Mouse (Mus musculus): ENCODE data around the gene Lsm14b.
A peak's percentile ranks its signal among the peaks of the same experiment; 100 is the strongest.

Lsm14b gene

DNA sequence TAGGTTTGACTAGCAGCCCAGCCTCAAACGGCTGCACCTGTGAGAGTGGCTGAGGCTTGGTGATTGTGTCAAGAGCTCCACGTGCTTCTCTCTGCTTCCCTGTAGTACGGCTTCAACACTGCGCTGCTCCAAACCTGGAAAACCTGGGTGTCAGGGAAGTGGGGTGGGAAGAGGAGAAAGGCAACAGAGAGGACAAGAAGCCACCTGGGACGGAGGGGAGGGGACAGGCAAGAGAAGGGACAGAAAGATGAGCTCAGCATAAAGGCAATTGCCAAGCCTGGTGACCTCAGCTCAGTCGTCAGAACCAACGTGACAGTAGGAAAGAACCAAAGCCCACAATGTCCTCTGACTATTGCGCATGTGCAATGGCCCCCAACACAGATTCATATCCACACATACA, 3.9 kb upstream of the Lsm14b start:
- Histone ChIP-seq H3K4me1 (replicated peaks; ENCODE audit: low read depth, low read length) (peaks cover 42% of the 10 kb centered on the region), H3K27me3 (ENCODE audit: insufficient read depth, low read length) (peaks cover 61% of the 10 kb centered on the region), H3K36me3 (ENCODE audit: insufficient read depth, low read length) (no peaks in the 10 kb centered on the region), H3K9me3 (ENCODE audit: low read length) (no peaks in the 10 kb centered on the region), H3K4me3 (replicated peaks; ENCODE audit: low read length) (no peak overlapping the region)
- no peak for TF ChIP-seq CTCF (conservative IDR thresholded peaks at IDR 0.05; ENCODE audit: low read length)
- no peak for TF ChIP-seq NANOG (IDR thresholded peaks at IDR 0.05; ENCODE audit: borderline replicate concordance, low read length)
- TF ChIP-seq POU5F1 (IDR thresholded peaks at IDR 0.05; ENCODE audit: borderline replicate concordance, low read length): no peak

DNA sequence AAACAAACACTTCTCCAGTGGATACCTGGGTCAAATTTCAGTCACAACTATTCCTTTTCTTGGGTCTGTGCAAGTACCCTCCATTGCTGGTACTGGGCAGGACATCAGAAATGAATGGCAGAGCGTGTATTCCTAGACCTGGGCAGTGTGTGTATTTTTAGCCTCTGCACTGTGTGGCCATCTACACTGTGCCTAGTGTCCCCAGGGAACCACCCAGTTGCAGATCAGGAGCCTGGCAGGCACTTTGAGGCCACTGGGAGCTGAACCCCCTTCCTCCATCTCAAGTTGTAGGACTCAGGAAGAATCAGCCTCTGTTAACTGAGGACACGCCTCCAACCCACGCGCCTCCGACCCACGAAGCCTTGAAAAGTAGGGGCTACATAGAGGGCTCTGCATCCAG, 2.0 kb upstream of the Lsm14b start:
- peaks cover 61% of the 10 kb centered on the region for H3K27me3 ChIP-seq (ENCODE audit: insufficient read depth, low read length)
- no peaks in the 10 kb centered on the region for H3K9me3 ChIP-seq (ENCODE audit: low read length)
- H3K4me1 ChIP-seq (replicated peaks; ENCODE audit: low read depth, low read length): peaks cover 49% of the 10 kb centered on the region
- H3K36me3 ChIP-seq (ENCODE audit: insufficient read depth, low read length): peaks cover 18% of the 10 kb centered on the region
- TF ChIP-seq CTCF (conservative IDR thresholded peaks at IDR 0.05; ENCODE audit: low read length) (no peak), NANOG (IDR thresholded peaks at IDR 0.05; ENCODE audit: borderline replicate concordance, low read length) (no peak), POU5F1 (IDR thresholded peaks at IDR 0.05; ENCODE audit: borderline replicate concordance, low read length) (no peak)
- no peak overlapping the region for H3K4me3 ChIP-seq (replicated peaks; ENCODE audit: low read length)

DNA sequence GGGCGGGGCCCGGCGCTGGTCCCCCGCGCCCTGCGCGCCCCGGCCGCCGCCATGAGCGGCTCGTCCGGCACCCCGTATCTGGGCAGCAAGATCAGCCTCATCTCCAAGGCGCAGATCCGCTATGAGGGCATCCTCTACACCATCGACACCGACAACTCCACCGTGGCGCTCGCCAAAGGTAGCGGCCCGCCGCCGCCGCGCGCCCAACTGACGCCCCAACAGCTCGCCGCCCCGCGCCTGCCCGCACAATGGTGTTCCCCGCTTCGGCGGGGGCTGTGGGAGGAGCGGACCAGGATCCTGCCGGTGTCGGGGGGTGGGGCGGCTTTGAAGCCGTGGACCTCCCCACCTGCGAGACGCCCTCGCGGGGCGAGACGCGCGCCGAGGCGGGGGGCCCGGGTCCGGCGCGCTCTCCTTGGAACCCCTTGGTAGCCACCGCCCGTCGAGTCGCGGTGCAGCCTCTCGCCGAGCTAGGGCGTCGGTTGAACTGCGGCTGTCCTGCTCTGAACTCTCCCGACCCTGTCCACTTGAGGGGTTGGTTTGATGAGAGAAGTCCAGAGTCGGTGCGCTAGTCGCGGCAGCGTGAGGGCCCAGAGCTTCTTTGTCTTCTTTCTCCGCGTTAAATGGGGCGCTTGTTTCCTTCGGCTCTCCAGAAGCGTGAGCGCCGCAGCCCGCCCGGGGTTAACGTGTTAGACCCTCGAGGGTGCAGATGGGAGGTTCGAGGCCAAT, 511 bp downstream of the Lsm14b start:
- TF ChIP-seq CTCF (conservative IDR thresholded peaks at IDR 0.05; ENCODE audit: low read length) (no peak), NANOG (IDR thresholded peaks at IDR 0.05; ENCODE audit: borderline replicate concordance, low read length) (no peak), POU5F1 (IDR thresholded peaks at IDR 0.05; ENCODE audit: borderline replicate concordance, low read length) (no peak)
- H3K36me3 ChIP-seq (ENCODE audit: insufficient read depth, low read length): peaks cover 43% of the 10 kb centered on the region
- H3K9me3 ChIP-seq (ENCODE audit: low read length): no peaks in the 10 kb centered on the region
- peak overlapping the region; percentile 97 for H3K4me3 ChIP-seq (replicated peaks; ENCODE audit: low read length)
- H3K4me1 ChIP-seq (replicated peaks; ENCODE audit: low read depth, low read length): peaks cover 48% of the 10 kb centered on the region
- H3K27me3 ChIP-seq (ENCODE audit: insufficient read depth, low read length): peaks cover 36% of the 10 kb centered on the region

DNA sequence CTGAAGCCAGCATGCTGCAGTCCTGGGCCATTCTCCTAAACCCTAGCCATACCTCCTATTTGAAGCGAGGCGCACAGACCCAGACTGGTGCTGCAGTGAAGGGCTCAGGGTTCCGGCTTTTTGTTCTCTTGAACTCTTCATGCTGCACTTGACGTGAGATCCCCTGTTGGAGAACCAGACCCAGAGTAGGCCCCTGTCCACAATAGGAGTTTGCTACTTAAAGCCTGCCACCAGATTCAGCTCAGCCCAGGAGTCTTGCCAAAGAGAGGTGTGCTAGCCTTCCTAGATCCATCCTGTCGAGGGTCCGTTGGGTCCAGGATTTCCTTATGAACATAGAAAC, 1.0 kb downstream of the Lsm14b start:
- TF ChIP-seq POU5F1 (IDR thresholded peaks at IDR 0.05; ENCODE audit: borderline replicate concordance, low read length): no peak
- no peak for TF ChIP-seq NANOG (IDR thresholded peaks at IDR 0.05; ENCODE audit: borderline replicate concordance, low read length)
- no peak for TF ChIP-seq CTCF (conservative IDR thresholded peaks at IDR 0.05; ENCODE audit: low read length)
- H3K27me3 ChIP-seq (ENCODE audit: insufficient read depth, low read length): peaks cover 30% of the 10 kb centered on the region

DNA sequence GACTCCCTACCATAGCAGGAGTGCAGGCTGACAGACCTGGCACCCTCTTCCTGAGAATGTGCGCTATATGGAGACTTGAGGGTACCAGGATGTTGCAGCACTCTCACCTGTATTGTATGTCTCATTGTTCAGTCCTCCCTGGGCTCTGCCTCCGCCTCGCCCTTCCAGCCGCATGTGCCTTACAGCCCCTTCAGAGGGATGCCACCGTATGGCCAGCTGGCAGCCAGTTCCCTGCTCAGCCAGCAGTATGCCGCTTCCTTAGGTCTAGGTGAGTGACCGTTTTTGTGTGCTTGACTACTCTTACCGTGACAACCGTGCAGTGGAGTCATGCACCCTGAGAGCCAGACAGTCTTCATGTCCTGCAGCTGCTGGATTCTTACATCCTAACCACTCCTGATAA, 3.0 kb downstream of the Lsm14b start:
- Histone ChIP-seq H3K4me1 (replicated peaks; ENCODE audit: low read depth, low read length) (peaks cover 61% of the 10 kb centered on the region), H3K27me3 (ENCODE audit: insufficient read depth, low read length) (peaks cover 11% of the 10 kb centered on the region), H3K9me3 (ENCODE audit: low read length) (no peaks in the 10 kb centered on the region), H3K36me3 (ENCODE audit: insufficient read depth, low read length) (peaks cover 68% of the 10 kb centered on the region), H3K4me3 (replicated peaks; ENCODE audit: low read length) (no peak overlapping the region)
- TF ChIP-seq NANOG (IDR thresholded peaks at IDR 0.05; ENCODE audit: borderline replicate concordance, low read length) (no peak), CTCF (conservative IDR thresholded peaks at IDR 0.05; ENCODE audit: low read length) (no peak), POU5F1 (IDR thresholded peaks at IDR 0.05; ENCODE audit: borderline replicate concordance, low read length) (no peak)

More for the DNA sequence above, 1.0 kb downstream of the Lsm14b start:
- peaks cover 48% of the 10 kb centered on the region for H3K36me3 ChIP-seq (ENCODE audit: insufficient read depth, low read length)
- peak overlapping the region; percentile 97 for H3K4me3 ChIP-seq (replicated peaks; ENCODE audit: low read length)
- H3K9me3 ChIP-seq (ENCODE audit: low read length): no peaks in the 10 kb centered on the region
- peaks cover 52% of the 10 kb centered on the region for H3K4me1 ChIP-seq (replicated peaks; ENCODE audit: low read depth, low read length)

DNA sequence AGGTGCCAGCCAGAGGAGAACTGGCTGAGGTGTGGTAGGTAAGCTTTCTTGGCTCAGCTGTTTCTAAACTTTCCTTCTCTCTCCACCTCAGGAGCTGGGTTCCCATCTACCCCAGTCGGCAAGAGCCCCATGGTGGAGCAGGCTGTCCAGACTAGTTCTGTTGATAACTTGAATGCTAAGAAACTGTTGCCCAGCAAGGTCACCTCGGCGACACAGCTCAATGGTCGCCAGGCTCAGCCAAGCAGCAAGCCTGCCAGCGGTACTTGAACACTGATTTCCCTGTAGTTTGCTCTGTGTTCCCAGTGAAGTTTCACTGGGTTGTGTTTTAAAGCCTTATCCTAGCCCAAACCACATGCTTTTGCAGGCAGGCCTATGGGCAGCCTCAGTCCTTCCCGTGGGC, 6.5 kb downstream of the Lsm14b start:
- no peak overlapping the region for H3K4me3 ChIP-seq (replicated peaks; ENCODE audit: low read length)
- peaks cover 75% of the 10 kb centered on the region for H3K4me1 ChIP-seq (replicated peaks; ENCODE audit: low read depth, low read length)
- H3K9me3 ChIP-seq (ENCODE audit: low read length): no peaks in the 10 kb centered on the region
- H3K36me3 ChIP-seq (ENCODE audit: insufficient read depth, low read length): peaks cover 100% of the 10 kb centered on the region
- TF ChIP-seq CTCF (conservative IDR thresholded peaks at IDR 0.05; ENCODE audit: low read length): no peak
- no peak for TF ChIP-seq POU5F1 (IDR thresholded peaks at IDR 0.05; ENCODE audit: borderline replicate concordance, low read length)
- no peak for TF ChIP-seq NANOG (IDR thresholded peaks at IDR 0.05; ENCODE audit: borderline replicate concordance, low read length)
- H3K27me3 ChIP-seq (ENCODE audit: insufficient read depth, low read length): no peaks in the 10 kb centered on the region

DNA sequence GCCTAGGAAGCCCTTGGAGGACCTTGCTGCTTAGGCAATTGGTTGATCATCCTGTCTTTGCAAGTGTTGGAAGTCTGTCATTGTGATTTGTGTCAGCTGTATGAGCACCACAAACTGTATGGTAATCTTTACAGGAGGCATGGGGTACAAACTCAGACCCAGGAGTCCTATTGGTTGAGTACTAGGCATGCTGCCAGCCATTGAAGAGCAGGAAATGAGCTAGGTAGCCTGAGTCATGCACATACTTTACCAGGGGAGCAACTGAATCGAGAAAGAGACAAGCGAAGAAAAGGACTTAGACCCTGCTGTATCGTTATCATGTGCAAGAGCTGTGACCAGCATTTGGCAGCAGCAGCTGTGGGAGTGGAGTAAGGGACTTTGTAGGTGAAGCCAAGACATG, 8.1 kb downstream of the Lsm14b start:
- no peak overlapping the region for H3K4me3 ChIP-seq (replicated peaks; ENCODE audit: low read length)
- H3K36me3 ChIP-seq (ENCODE audit: insufficient read depth, low read length): peaks cover 100% of the 10 kb centered on the region
- H3K9me3 ChIP-seq (ENCODE audit: low read length): no peaks in the 10 kb centered on the region
- no peaks in the 10 kb centered on the region for H3K27me3 ChIP-seq (ENCODE audit: insufficient read depth, low read length)
- TF ChIP-seq NANOG (IDR thresholded peaks at IDR 0.05; ENCODE audit: borderline replicate concordance, low read length): no peak
- TF ChIP-seq POU5F1 (IDR thresholded peaks at IDR 0.05; ENCODE audit: borderline replicate concordance, low read length): no peak
- TF ChIP-seq CTCF (conservative IDR thresholded peaks at IDR 0.05; ENCODE audit: low read length): no peak
- peaks cover 74% of the 10 kb centered on the region for H3K4me1 ChIP-seq (replicated peaks; ENCODE audit: low read depth, low read length)

DNA sequence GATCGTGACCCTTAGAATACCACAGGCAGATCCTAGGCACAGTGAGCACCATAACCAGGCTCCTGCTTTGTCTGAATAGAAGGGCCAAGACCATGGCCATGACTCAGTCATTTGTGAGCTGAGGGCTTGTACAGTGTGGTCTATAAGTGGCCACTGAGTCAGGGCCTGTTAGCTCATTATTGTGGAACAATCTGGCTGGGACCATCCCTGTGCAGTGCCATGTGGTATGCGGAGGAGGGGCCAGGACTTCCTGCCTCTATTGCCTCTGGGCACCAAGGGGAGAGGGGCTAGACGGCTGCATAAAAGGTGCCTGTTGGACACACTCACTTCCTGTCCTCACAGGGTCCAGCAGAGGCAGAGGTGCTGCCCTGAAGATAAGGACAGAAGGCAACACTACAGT, 9.2 kb downstream of the Lsm14b start:
- Histone ChIP-seq H3K27me3 (ENCODE audit: insufficient read depth, low read length) (no peaks in the 10 kb centered on the region), H3K4me1 (replicated peaks; ENCODE audit: low read depth, low read length) (peaks cover 81% of the 10 kb centered on the region), H3K4me3 (replicated peaks; ENCODE audit: low read length) (0 out of 2 replicates have a peak overlapping the region, but pooled peaks have one; percentile 18), H3K9me3 (ENCODE audit: low read length) (no peaks in the 10 kb centered on the region), H3K36me3 (ENCODE audit: insufficient read depth, low read length) (peaks cover 100% of the 10 kb centered on the region)
- no peak for TF ChIP-seq CTCF (conservative IDR thresholded peaks at IDR 0.05; ENCODE audit: low read length)
- no peak for TF ChIP-seq POU5F1 (IDR thresholded peaks at IDR 0.05; ENCODE audit: borderline replicate concordance, low read length)
- TF ChIP-seq NANOG (IDR thresholded peaks at IDR 0.05; ENCODE audit: borderline replicate concordance, low read length): no peak

DNA sequence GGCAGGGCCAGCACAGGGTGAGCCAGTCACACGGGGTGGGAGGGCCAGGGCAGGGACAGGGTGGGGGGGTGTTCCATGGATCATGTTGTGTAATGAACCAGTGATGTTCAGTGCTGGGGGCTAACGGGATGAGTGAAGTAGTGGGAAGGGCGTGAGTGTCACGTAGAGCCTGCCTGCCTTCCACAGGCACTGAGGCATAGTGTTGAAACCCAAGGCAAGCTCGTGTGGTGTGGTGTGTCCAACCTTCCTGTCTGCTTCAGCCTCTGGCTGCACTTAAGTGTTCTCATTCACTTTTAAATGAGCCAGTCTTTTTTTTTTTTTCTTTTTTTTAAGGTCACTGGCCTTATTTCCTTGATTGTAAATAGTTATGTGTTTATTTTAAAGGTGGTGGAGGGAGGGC, 10.0 kb downstream of the Lsm14b start:
- Histone ChIP-seq H3K4me1 (replicated peaks; ENCODE audit: low read depth, low read length) (peaks cover 84% of the 10 kb centered on the region), H3K36me3 (ENCODE audit: insufficient read depth, low read length) (peaks cover 100% of the 10 kb centered on the region), H3K27me3 (ENCODE audit: insufficient read depth, low read length) (no peaks in the 10 kb centered on the region), H3K9me3 (ENCODE audit: low read length) (no peaks in the 10 kb centered on the region), H3K4me3 (replicated peaks; ENCODE audit: low read length) (no peak overlapping the region)
- TF ChIP-seq CTCF (conservative IDR thresholded peaks at IDR 0.05; ENCODE audit: low read length): no peak
- no peak for TF ChIP-seq NANOG (IDR thresholded peaks at IDR 0.05; ENCODE audit: borderline replicate concordance, low read length)
- TF ChIP-seq POU5F1 (IDR thresholded peaks at IDR 0.05; ENCODE audit: borderline replicate concordance, low read length): no peak

Measured in E14TG2a.4 (cell line).